ENCODE assay signal across 20 mouse cellular contexts in genomic region chr11:30085114-30085513, GRCm38 (mm10). TPM values are rescaled to one million over a fixed set of nuclear protein-coding genes. Genes with fewer than 3 reads are reported as not detected.
DNase-seq lines count a peak whose midpoint lies in the region; ATAC-seq and TF ChIP-seq lines count a peak whose summit lies in the region.
"Had no signal": no experiment of that assay in that cellular context is flagged by ENCODE, and none has a peak within 500 bp of the region (broad histone marks: within the 10 kb centered on the region; RNA-seq: fewer than 3 reads in every experiment).

No protein-coding gene starts in this region.

- peaks cover 7% of the 10 kb centered on the region for H3K4me1 ChIP-seq in heart, postnatal 0 days (ENCODE audit: control insufficient read depth, insufficient read depth)
- H3K4me1 ChIP-seq in lung, embryonic 14.5 days (ENCODE audit: insufficient read depth), result no peaks in the 10 kb centered on the region
- no peaks in the 10 kb centered on the region for H3K4me1 ChIP-seq in lung, postnatal 0 days (ENCODE audit: insufficient read depth, low read depth, low read length)
- H3K4me1 ChIP-seq: intestine, embryonic 15.5 days; limb, embryonic 13.5 days; liver, embryonic 13.5 days had no signal

- no peak for TF ChIP-seq CTCF in heart, postnatal 0 days (IDR thresholded peaks at IDR 0.05; ENCODE audit: low read depth)
- no peak for TF ChIP-seq CTCF in lung, embryonic 14.5 days (IDR thresholded peaks at IDR 0.05; ENCODE audit: low read depth)
- TF ChIP-seq CTCF in lung, postnatal 0 days (IDR thresholded peaks at IDR 0.05), result no peak

- H3K4me2 ChIP-seq in heart, postnatal 0 days (ENCODE audit: low read depth, low read length), result no peak overlapping the region
- no peak overlapping the region for H3K4me2 ChIP-seq in lung, embryonic 14.5 days
- no peak overlapping the region for H3K4me2 ChIP-seq in lung, postnatal 0 days (replicated peaks; ENCODE audit: low read depth, low read length)
- H3K4me2 ChIP-seq: hindbrain, embryonic 14.5 days; intestine, embryonic 15.5 days; limb, embryonic 13.5 days; liver, embryonic 13.5 days had no signal

- no peaks in the 10 kb centered on the region for H3K36me3 ChIP-seq in heart, postnatal 0 days (replicated peaks; ENCODE audit: control insufficient read depth, insufficient read depth, low read length)
- no peaks in the 10 kb centered on the region for H3K36me3 ChIP-seq in lung, embryonic 14.5 days (ENCODE audit: insufficient read depth)
- H3K36me3 ChIP-seq in lung, postnatal 0 days (ENCODE audit: insufficient read depth, low read length), result no peaks in the 10 kb centered on the region
- H3K36me3 ChIP-seq: intestine, embryonic 15.5 days; limb, embryonic 13.5 days; liver, embryonic 13.5 days had no signal

- peak; percentile 36; the same call in 1 of the 2 replicates for ATAC-seq in heart, postnatal 0 days (ENCODE audit: insufficient read depth, low read depth)
- ATAC-seq in lung, embryonic 14.5 days (ENCODE audit: insufficient read depth), result peak; percentile 62
- no peak for ATAC-seq in lung, postnatal 0 days
- ATAC-seq: intestine, embryonic 15.5 days; midbrain, embryonic 16.5 days had no signal

- no peak overlapping the region for H3K9ac ChIP-seq in heart, postnatal 0 days (replicated peaks; ENCODE audit: low read depth, low read length)
- H3K9ac ChIP-seq in lung, embryonic 14.5 days, result no peak overlapping the region
- H3K9ac ChIP-seq in lung, postnatal 0 days (replicated peaks; ENCODE audit: low read depth), result no peak overlapping the region
- H3K9ac ChIP-seq: hindbrain, embryonic 14.5 days; intestine, embryonic 15.5 days; limb, embryonic 13.5 days; liver, embryonic 13.5 days had no signal

- no peaks in the 10 kb centered on the region for H3K27me3 ChIP-seq in heart, postnatal 0 days (ENCODE audit: control insufficient read depth, insufficient read depth, low read length)
- H3K27me3 ChIP-seq in lung, embryonic 14.5 days (ENCODE audit: insufficient read depth, low read length), result no peaks in the 10 kb centered on the region
- no peaks in the 10 kb centered on the region for H3K27me3 ChIP-seq in lung, postnatal 0 days (replicated peaks; ENCODE audit: insufficient read depth, low read length)
- H3K27me3 ChIP-seq: intestine, embryonic 15.5 days; limb, embryonic 13.5 days; liver, embryonic 13.5 days had no signal

- H3K9me3 ChIP-seq in heart, postnatal 0 days (replicated peaks; ENCODE audit: control insufficient read depth, low read length), result no peaks in the 10 kb centered on the region
- H3K9me3 ChIP-seq in lung, embryonic 14.5 days (ENCODE audit: low read depth, low read length), result no peaks in the 10 kb centered on the region
- no peaks in the 10 kb centered on the region for H3K9me3 ChIP-seq in lung, postnatal 0 days (ENCODE audit: low read length)
- H3K9me3 ChIP-seq: intestine, embryonic 15.5 days; limb, embryonic 13.5 days; liver, embryonic 13.5 days had no signal

- no peak for TF ChIP-seq EP300 in heart, postnatal 0 days (IDR thresholded peaks at IDR 0.05; ENCODE audit: low read depth)
- no peak for TF ChIP-seq EP300 in lung, postnatal 0 days (IDR thresholded peaks at IDR 0.05)

- DNase-seq in heart, postnatal 0 days (ENCODE audit: low spot score), result no peak
- no peak for DNase-seq in heart, adult 8-10 months (ENCODE audit: low spot score)
- peak; percentile 3 for DNase-seq in lung, embryonic 14.5 days
- no peak for DNase-seq in lung, postnatal 0 days (ENCODE audit: low spot score)
- DNase-seq in embryo, embryonic 9.5 days (ENCODE audit: extremely low spot score), result peak; percentile 19
- peak; percentile 32 for DNase-seq in mesoderm, embryonic 11.5 days (ENCODE audit: low read depth, low spot score)
- no peak for DNase-seq in adrenal gland, postnatal 10 days
- DNase-seq: B cell, adult 2 months; cerebellum, adult 8-10 months; gastrocnemius, postnatal 25 days; heart, adult 2 months; kidney, postnatal 4 days; layer of hippocampus, adult 9-11 months; liver, embryonic 13.5 days had no signal

- no peak overlapping the region for H3K27ac ChIP-seq in heart, postnatal 0 days (ENCODE audit: low read depth)
- no peak overlapping the region for H3K27ac ChIP-seq in lung, embryonic 14.5 days (ENCODE audit: low read depth)
- H3K27ac ChIP-seq in lung, postnatal 0 days (ENCODE audit: low read length), result no peak overlapping the region
- H3K27ac ChIP-seq: heart, adult 2 months; hindbrain, embryonic 14.5 days; intestine, embryonic 15.5 days; left cerebral cortex, adult 2 months; limb, embryonic 13.5 days; liver, embryonic 13.5 days; stomach, postnatal 0 days had no signal

- H3K4me3 ChIP-seq in heart, postnatal 0 days (ENCODE audit: low read depth, low read length), result no peak overlapping the region
- no peak overlapping the region for H3K4me3 ChIP-seq in lung, embryonic 14.5 days (ENCODE audit: low read depth, low read length)
- H3K4me3 ChIP-seq in lung, postnatal 0 days (ENCODE audit: low read depth, low read length), result no peak overlapping the region
- H3K4me3 ChIP-seq: heart, adult 2 months; intestine, embryonic 15.5 days; left cerebral cortex, adult 2 months; limb, embryonic 13.5 days; liver, embryonic 13.5 days had no signal

RNA-seq across cellular contexts. Expression of gene Eml6, which starts 59.3 kb away (rescaled TPM):
- 0.77 and 10.6 TPM in 2 replicates for total RNA-seq in heart, postnatal 0 days (2014; rRNA removed; ENCODE audit: low replicate concordance)
- polyA plus RNA-seq in heart, postnatal 0 days (2015; fragmentation: Nextera tagmentation; extraction: Ambion mirVana), result 0.33 and 0.63 TPM in 2 replicates
- 1 to 10 TPM; 2.4 to 5.0 (median 2.9) TPM for total RNA-seq in heart, adult 8-10 months (2022)
- 0.25 and 0.53 TPM in 2 replicates for polyA plus RNA-seq in lung, embryonic 14.5 days (2014; fragmentation: Nextera tagmentation; extraction: Ambion mirVana)
- 0.37 and 0.39 TPM in 2 replicates for polyA plus RNA-seq in lung, postnatal 0 days (2015; fragmentation: Nextera tagmentation; extraction: Ambion mirVana)
- total RNA-seq in adrenal gland, postnatal 10 days (2021), result 1 to 10 TPM; 3.0 to 5.3 TPM

Comparison
In these comparisons a context has a peak if more than half of its experiments do, and no peak if none do; other contexts are left out.
1. DNase-seq: peak in lung, embryonic 14.5 days (single experiment), embryo, embryonic 9.5 days (single experiment) and mesoderm, embryonic 11.5 days (single experiment); none in heart, postnatal 0 days (single experiment), heart, adult 8-10 months (single experiment), lung, postnatal 0 days (single experiment) and adrenal gland, postnatal 10 days (single experiment).